Mouse (Mus musculus) megakaryocyte, embryonic 14.5 days (primary cell): ENCODE measurements around the gene Hist2h3c2. TPM values are rescaled to one million over a fixed set of nuclear protein-coding genes. Genes with fewer than 3 reads are reported as not detected.
"Not testable (repeated sequence)": the region's sequence is repeated elsewhere in the genome, so short reads cannot be mapped to it uniquely, and the experiment has no call there.

ENCODE experiments used
- H3K27me3 ChIP-seq: replicated peaks from 2 replicates; pipeline ENCODE3; 2012; ENCODE audit warnings: inconsistent platforms
- H3K36me3 ChIP-seq: replicated peaks from 2 replicates; pipeline ENCODE3; 2012; ENCODE audit warnings: low read length, inconsistent platforms, mixed read lengths
- H3K4me1 ChIP-seq: 2 replicates; pipeline ENCODE4 v1.6.1; 2012; ENCODE audit warnings: inconsistent platforms
- H3K4me3 ChIP-seq: replicated peaks from 2 replicates; pipeline ENCODE3; 2012; ENCODE audit warnings: moderate library complexity, mild to moderate bottlenecking, inconsistent platforms
- H3K9me3 ChIP-seq: 2 replicates; pipeline ENCODE4 v1.6.1; 2012; ENCODE audit warnings: inconsistent platforms
- FLI1 ChIP-seq: IDR thresholded peaks from 2 replicates; pipeline ENCODE4 v1.6.1; 2012; ENCODE audit warnings: low read length, inconsistent platforms, mixed read lengths
- GATA1 ChIP-seq: IDR thresholded peaks from 3 replicates; pipeline ENCODE4 v1.6.1; 2012; ENCODE audit warnings: mixed read lengths, low read length, inconsistent platforms, borderline replicate concordance
- polyA plus RNA-seq: library from polyadenylated mRNA; stranded (reverse); fragments of >175 nt; gene quantifications from 2 replicates; pipeline ENCODE4 v1.2.3, GENCODE M21; 2012; ENCODE audit warnings: low replicate concordance; ENCODE audit not compliant: insufficient read depth

Hist2h3c2 gene
- polyA plus RNA-seq, 1 experiment: 50.2 TPM

GRCm38 (mm10) chr3:96230910-96231757, 7.8 kb downstream of the Hist2h3c2 start:
- TF ChIP-seq FLI1 (no peak), GATA1 (no peak)
- Histone ChIP-seq H3K4me3 (no peak overlapping the region), H3K4me1 (peaks cover 55% of the 10 kb centered on the region), H3K9me3 (no peaks in the 10 kb centered on the region), H3K36me3 (no peaks in the 10 kb centered on the region), H3K27me3 (no peaks in the 10 kb centered on the region)

GRCm38 (mm10) chr3:96230404-96230803, 8.5 kb downstream of the Hist2h3c2 start:
- H3K4me3 ChIP-seq: no peak overlapping the region
- H3K9me3 ChIP-seq: no peaks in the 10 kb centered on the region
- H3K4me1 ChIP-seq: peaks cover 56% of the 10 kb centered on the region
- no peaks in the 10 kb centered on the region for H3K36me3 ChIP-seq
- no peak for TF ChIP-seq FLI1
- TF ChIP-seq GATA1: no peak
- H3K27me3 ChIP-seq: no peaks in the 10 kb centered on the region

GRCm38 (mm10) chr3:96228828-96229227, 10.1 kb downstream of the Hist2h3c2 start:
- H3K9me3 ChIP-seq: no peaks in the 10 kb centered on the region
- no peaks in the 10 kb centered on the region for H3K36me3 ChIP-seq
- no peak for TF ChIP-seq GATA1
- no peak for TF ChIP-seq FLI1
- peaks cover 71% of the 10 kb centered on the region for H3K4me1 ChIP-seq
- H3K27me3 ChIP-seq: no peaks in the 10 kb centered on the region
- H3K4me3 ChIP-seq: no peak overlapping the region

- no peaks in the 10 kb centered on the region for H3K36me3 ChIP-seq
- peaks cover 84% of the 10 kb centered on the region for H3K4me1 ChIP-seq
- H3K9me3 ChIP-seq: no peaks in the 10 kb centered on the region
- no peaks in the 10 kb centered on the region for H3K27me3 ChIP-seq
- TF ChIP-seq FLI1 (no peak), GATA1 (no peak)
- H3K4me3 ChIP-seq: peak overlapping the region; percentile 77
These were observed 12.0 kb downstream of the Hist2h3c2 start for GRCm38 (mm10) chr3:96226695-96227648.

- peaks cover 78% of the 10 kb centered on the region for H3K4me1 ChIP-seq
These were observed 13.5 kb downstream of the Hist2h3c2 start for GRCm38 (mm10) chr3:96225421-96225820.

GRCm38 (mm10) chr3:96222774-96223173, 16.2 kb downstream of the Hist2h3c2 start:
- Histone ChIP-seq H3K9me3 (no peaks in the 10 kb centered on the region), H3K27me3 (no peaks in the 10 kb centered on the region), H3K4me1 (peaks cover 71% of the 10 kb centered on the region), H3K4me3 (peak overlapping the region; percentile 95), H3K36me3 (no peaks in the 10 kb centered on the region)
- TF ChIP-seq GATA1 (no peak), FLI1 (no peak)

More at GRCm38 (mm10) chr3:96225421-96225820, 13.5 kb downstream of the Hist2h3c2 start:
- Histone ChIP-seq H3K27me3 (no peaks in the 10 kb centered on the region), H3K4me3 (peak overlapping the region; percentile 62), H3K36me3 (no peaks in the 10 kb centered on the region), H3K9me3 (no peaks in the 10 kb centered on the region)
- TF ChIP-seq FLI1 (no peak), GATA1 (no peak)

- Histone ChIP-seq H3K4me1 (peaks cover 62% of the 10 kb centered on the region), H3K36me3 (no peaks in the 10 kb centered on the region), H3K27me3 (no peaks in the 10 kb centered on the region), H3K9me3 (no peaks in the 10 kb centered on the region), H3K4me3 (peak overlapping the region; percentile 95)
- no peak for TF ChIP-seq FLI1
These were observed 17.3 kb downstream of the Hist2h3c2 start for GRCm38 (mm10) chr3:96221640-96222038.

- Histone ChIP-seq H3K4me3 (peak within 1 kb of the TSS; percentile 95), H3K4me1 (peaks cover 56% of the 10 kb centered on the region), H3K9me3 (no peaks in the 10 kb centered on the region), H3K27me3 (no peaks in the 10 kb centered on the region), H3K36me3 (no peaks in the 10 kb centered on the region)
- TF ChIP-seq FLI1: no peak
- TF ChIP-seq GATA1: no peak
These were observed 17.9 kb downstream of the Hist2h3c2 start, which contains the start of the genes Hist2h2ac and Hist2h2be for GRCm38 (mm10) chr3:96220765-96221639. TSS of gene Hist2h2ac (minus strand) at chr3:96220880. TSS of gene Hist2h2be (plus strand) at chr3:96221119.

- Histone ChIP-seq H3K4me1 (peaks cover 52% of the 10 kb centered on the region), H3K4me3 (peak overlapping the region; percentile 95)
- not testable (repeated sequence) for H3K36me3 ChIP-seq, H3K9me3 ChIP-seq, H3K27me3 ChIP-seq
These were observed 18.7 kb downstream of the Hist2h3c2 start for GRCm38 (mm10) chr3:96220131-96220764.
